Mouse (Mus musculus) spleen, adult 2 months (tissue): Measurements from ENCODE around the gene Rbms3. TPM values are rescaled to one million over a fixed set of nuclear protein-coding genes. Genes with fewer than 3 reads are reported as not detected.

Experiments
- DNase-seq, 2 experiments: peaks; one replicate each; pipeline versions ENCODE4 v3.0.0 to v3.0.0-alpha.2; 2012 to 2021; ENCODE audit warnings: low spot score in 2 of 2, low read depth in 1 of 2
- H3K27ac ChIP-seq: fragments of 200-500 bp; 2 replicates; pipeline ENCODE4 v1.5.1; 2012; ENCODE audit warnings: low read length, inconsistent platforms; ENCODE audit not compliant: insufficient read depth
- H3K27me3 ChIP-seq: fragments of 200-500 bp; 2 replicates; pipeline ENCODE4 v1.6.1; 2012; ENCODE audit warnings: mild to moderate bottlenecking, moderate library complexity, low read length, inconsistent platforms; ENCODE audit not compliant: control insufficient read depth, insufficient read depth
- H3K36me3 ChIP-seq: fragments of 200-500 bp; 2 replicates; pipeline ENCODE4 v1.6.1; 2012; ENCODE audit warnings: mild to moderate bottlenecking, low read length, inconsistent platforms; ENCODE audit not compliant: control insufficient read depth, insufficient read depth
- H3K4me1 ChIP-seq: fragments of 200-500 bp; 2 replicates; pipeline ENCODE4 v1.6.1; 2011; ENCODE audit warnings: inconsistent platforms; ENCODE audit not compliant: control insufficient read depth, insufficient read depth, insufficient read length
- H3K4me3 ChIP-seq: fragments of 200-500 bp; 2 replicates; pipeline ENCODE4 v1.5.1; 2011; ENCODE audit warnings: mild to moderate bottlenecking, inconsistent platforms; ENCODE audit not compliant: insufficient read depth, insufficient read length; ENCODE audit errors: extremely low read depth
- CTCF ChIP-seq: fragments of 200-500 bp; IDR thresholded peaks from 2 replicates; pipeline ENCODE4 v1.5.1; 2011; ENCODE audit warnings: mild to moderate bottlenecking, inconsistent platforms; ENCODE audit not compliant: insufficient read depth, insufficient read length, insufficient replicate concordance; ENCODE audit errors: extremely low read depth
- POLR2A ChIP-seq: fragments of 200-500 bp; IDR thresholded peaks from 2 replicates; pipeline ENCODE4 v1.6.1; 2011; ENCODE audit warnings: low read depth, low read length, inconsistent platforms
- WGBS: fragments of 180-500 bp; shearing (Covaris S2); methylation state at CpG from one replicate; pipeline ENCODE4 v1.1.7; 2018; 5-methylcytosine and 5-hydroxymethylcytosine counted together
- polyA plus RNA-seq: library from polyadenylated mRNA; depleted of rRNA; stranded (reverse); fragments of >200 nt; gene quantifications from 2 replicates; pipeline ENCODE4 v1.2.3, GENCODE M21; 2012; rRNA removed

Rbms3 gene
- polyA plus RNA-seq: 6.8 and 7.3 TPM in 2 replicates

- H3K4me3 ChIP-seq: no peak within 1 kb of the TSS
- H3K27me3 ChIP-seq: no peaks in the 10 kb centered on the region
- WGBS: 80% methylated on average over 9 of the region's 9 CpGs
- DNase-seq: no peak
- H3K4me1 ChIP-seq: no peaks in the 10 kb centered on the region
- no peak within 1 kb of the TSS for H3K27ac ChIP-seq
- TF ChIP-seq POLR2A (no peak), CTCF (no peak)
- no peaks in the 10 kb centered on the region for H3K36me3 ChIP-seq
Observed at GRCm38 (mm10) chr9:117629771-117630170, at the start of gene Rbms3. TSS of gene Rbms3 (minus strand) at chr9:117629913.

DNA sequence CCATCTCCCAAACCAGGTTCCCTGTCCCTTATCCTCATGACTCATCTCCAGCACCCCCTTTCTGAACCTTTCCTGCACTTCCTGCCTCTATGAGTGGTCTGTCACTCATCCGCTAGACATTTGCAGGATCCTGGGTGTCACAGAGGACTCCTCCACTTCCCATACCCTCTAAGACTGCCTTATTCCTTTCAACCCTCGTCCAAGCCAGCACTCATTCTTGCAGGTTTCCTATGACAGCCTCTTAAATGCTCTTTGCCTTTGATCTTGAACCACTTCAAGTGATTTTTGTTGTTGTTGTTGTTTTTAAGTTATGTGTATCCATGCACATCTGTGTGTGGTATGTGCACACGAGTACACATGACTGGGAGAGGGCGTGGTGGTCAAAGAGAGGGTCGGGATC is 43.6 kb upstream of the Rbms3 start:
- no peaks in the 10 kb centered on the region for H3K36me3 ChIP-seq
- 79% methylated on average over 5 of the region's 5 CpGs for WGBS
- no peaks in the 10 kb centered on the region for H3K4me1 ChIP-seq
- H3K4me3 ChIP-seq: no peak overlapping the region
- no peaks in the 10 kb centered on the region for H3K27me3 ChIP-seq
- no peak for DNase-seq
- H3K27ac ChIP-seq: no peak overlapping the region
- TF ChIP-seq CTCF (no peak), POLR2A (no peak)

DNA sequence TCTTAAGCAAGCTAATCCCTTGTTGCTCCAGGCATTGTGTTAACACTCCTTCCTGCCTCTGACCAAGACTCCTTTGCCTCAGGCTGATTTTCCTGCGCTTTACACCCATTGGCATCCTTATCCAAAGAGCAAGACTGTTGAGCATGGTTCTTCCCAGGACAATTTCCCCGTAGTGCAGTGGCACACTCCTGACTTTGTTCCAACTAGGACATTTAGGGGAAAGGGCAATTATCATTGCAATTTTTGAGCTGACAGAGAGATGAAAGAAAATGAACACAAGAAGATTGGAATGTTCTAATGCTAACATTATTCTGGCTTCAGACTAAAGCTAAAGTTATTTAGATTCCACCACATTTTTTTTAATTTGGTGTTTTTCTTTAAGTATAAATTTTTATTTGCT is 24.9 kb upstream of the Rbms3 start:
- H3K36me3 ChIP-seq: no peaks in the 10 kb centered on the region
- H3K4me3 ChIP-seq: no peak overlapping the region
- no peaks in the 10 kb centered on the region for H3K4me1 ChIP-seq
- WGBS: 85% methylated on average over 2 of the region's 2 CpGs
- no peak for DNase-seq
- no peaks in the 10 kb centered on the region for H3K27me3 ChIP-seq
- no peak for TF ChIP-seq POLR2A
- TF ChIP-seq CTCF: no peak
- no peak overlapping the region for H3K27ac ChIP-seq

- TF ChIP-seq CTCF (no peak), POLR2A (no peak)
- Histone ChIP-seq H3K4me1 (no peaks in the 10 kb centered on the region), H3K4me3 (no peak overlapping the region), H3K27ac (no peak overlapping the region), H3K27me3 (no peaks in the 10 kb centered on the region), H3K36me3 (no peaks in the 10 kb centered on the region)
- no peak for DNase-seq
- 2% methylated on average over 5 of the region's 5 CpGs for WGBS
Observed at GRCm38 (mm10) chr9:117653641-117654040, 23.9 kb upstream of the Rbms3 start.

DNA sequence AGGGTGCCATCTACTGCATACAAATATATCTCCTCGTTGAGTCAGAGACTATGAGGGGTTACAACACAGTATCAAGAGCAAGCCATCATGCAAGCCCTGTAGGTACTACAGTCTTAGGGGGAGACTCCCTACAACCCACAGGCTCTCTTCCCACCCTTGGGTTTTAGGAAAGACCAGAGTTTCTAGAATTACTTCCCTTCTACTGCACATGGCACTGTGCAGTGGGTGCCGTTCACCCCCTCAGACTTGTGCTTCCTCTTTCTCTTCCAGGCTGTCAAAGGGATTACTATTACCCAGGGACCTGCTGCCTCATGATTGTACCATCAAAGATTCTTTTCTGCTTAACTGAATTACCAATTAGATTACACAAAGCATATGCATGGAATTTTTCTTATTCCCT is 16.4 kb upstream of the Rbms3 start:
- Histone ChIP-seq H3K4me1 (no peaks in the 10 kb centered on the region), H3K27me3 (no peaks in the 10 kb centered on the region), H3K4me3 (no peak overlapping the region), H3K36me3 (no peaks in the 10 kb centered on the region), H3K27ac (no peak overlapping the region)
- TF ChIP-seq POLR2A (no peak), CTCF (no peak)
- no peak for DNase-seq
- WGBS: 45% methylated on average over 2 of the region's 2 CpGs

- 86% methylated on average over 4 of the region's 4 CpGs for WGBS
- no peaks in the 10 kb centered on the region for H3K27me3 ChIP-seq
- no peaks in the 10 kb centered on the region for H3K4me1 ChIP-seq
- no peaks in the 10 kb centered on the region for H3K36me3 ChIP-seq
- DNase-seq: no peak
- no peak overlapping the region for H3K4me3 ChIP-seq
- H3K27ac ChIP-seq: no peak overlapping the region
- no peak for TF ChIP-seq CTCF
- no peak for TF ChIP-seq POLR2A
Observed at GRCm38 (mm10) chr9:117641090-117641782, 11.5 kb upstream of the Rbms3 start.

DNA sequence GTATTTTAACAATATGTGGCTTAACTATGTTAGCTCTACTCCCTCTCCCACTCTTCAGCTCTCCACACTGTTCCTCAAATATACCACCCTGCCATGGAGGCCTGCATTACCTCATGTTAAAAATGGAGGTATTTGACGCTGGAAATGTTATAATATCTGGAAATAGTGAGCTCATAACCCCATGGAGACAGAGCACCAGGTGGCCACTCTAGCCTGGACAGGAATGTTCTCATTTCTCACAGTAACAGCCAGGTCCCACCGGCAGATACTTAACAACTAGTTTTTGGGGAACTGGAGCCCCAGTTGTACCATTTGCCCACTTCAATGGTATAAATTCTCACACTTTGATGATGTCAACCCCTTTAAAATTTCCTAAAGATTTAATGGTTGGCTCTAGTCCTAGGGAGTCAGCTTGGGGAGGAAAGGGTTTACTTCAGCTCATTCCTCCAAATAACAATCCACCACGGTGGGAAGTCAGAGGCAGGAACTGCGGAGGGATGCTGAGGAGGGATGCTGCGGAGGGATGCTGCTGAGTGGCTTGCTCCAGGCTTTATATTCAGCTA is 9.0 kb upstream of the Rbms3 start:
- Histone ChIP-seq H3K36me3 (no peaks in the 10 kb centered on the region), H3K27me3 (no peaks in the 10 kb centered on the region), H3K27ac (no peak overlapping the region), H3K4me1 (no peaks in the 10 kb centered on the region), H3K4me3 (no peak overlapping the region)
- no peak for DNase-seq
- 87% methylated on average over 5 of the region's 5 CpGs for WGBS
- no peak for TF ChIP-seq CTCF
- TF ChIP-seq POLR2A: no peak
